Mouse (Mus musculus) heart, adult 2 months (tissue): ENCODE data around the gene Csrp1.

Experiments used
- EP300 ChIP-seq: fragments of 200-500 bp; IDR thresholded peaks from 2 replicates; pipeline ENCODE4 v1.6.1; 2011; ENCODE audit warnings: low read depth, low read length, control low read depth; ENCODE audit not compliant: insufficient read depth
- POLR2A ChIP-seq: fragments of 200-500 bp; IDR thresholded peaks from 2 replicates; pipeline ENCODE4 v1.6.1; 2011; ENCODE audit warnings: mild to moderate bottlenecking, low read depth, low read length, control low read depth; ENCODE audit not compliant: insufficient read depth

- TF ChIP-seq EP300 (no peak), POLR2A (no peak)
These were observed 31.2 kb upstream of the Csrp1 start for GRCm38 (mm10) chr1:135688686-135689085.
